Mouse (Mus musculus) WW6 (cell line): ENCODE results near the gene Aldh3b1.
"Not testable (repeated sequence)": the region's sequence is repeated elsewhere in the genome, so short reads cannot be mapped to it uniquely, and the experiment has no call there.

Source experiments
- DNase-seq: peaks from one replicate; pipeline ENCODE4 v3.0.0-alpha.2; 2013; ENCODE audit warnings: low read depth, low spot score

The Aldh3b1 gene

DNA sequence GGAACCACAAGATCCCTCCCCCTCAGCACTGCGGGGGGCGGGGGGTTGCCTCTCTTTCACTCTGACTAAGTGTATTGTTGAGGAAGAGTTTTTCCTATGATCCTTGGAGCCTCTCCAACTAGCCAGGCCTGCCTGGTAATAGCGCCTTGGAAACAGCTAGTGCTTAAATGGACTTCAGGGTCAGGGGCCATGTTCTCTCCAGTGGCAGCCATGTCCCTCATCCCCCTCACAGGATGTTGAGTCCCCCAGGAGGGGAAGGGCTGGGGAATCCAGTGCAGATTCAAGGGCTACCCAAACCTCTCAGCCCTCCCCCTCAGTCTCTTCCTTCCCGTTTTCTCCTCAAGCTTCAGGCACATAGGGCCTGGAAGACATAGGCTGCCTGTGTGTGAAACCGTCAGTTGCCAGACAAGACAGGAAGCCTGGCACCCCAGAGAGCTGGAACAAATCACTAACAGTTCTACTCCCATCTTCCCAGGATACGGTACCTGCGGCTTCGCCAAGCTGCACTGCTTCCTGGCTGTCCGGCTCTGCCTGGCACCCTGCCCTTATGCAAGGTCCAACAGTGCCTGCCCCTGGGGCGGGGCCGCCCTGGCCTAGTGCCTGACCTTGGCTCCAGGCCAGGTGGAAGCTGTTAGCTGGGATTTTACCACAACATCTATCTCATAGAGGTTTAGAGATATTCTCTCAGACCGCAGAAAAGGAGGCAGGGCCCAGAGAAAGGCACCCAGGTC is at the start of gene Aldh3b1:
Aldh3b1 (minus strand) TSS at position 598 of the 731 bp plus-strand sequence.
- DNase-seq = no peak

- no peak for DNase-seq
These were observed 46.3 kb upstream of the Aldh3b1 start for GRCm38 (mm10) chr19:3975866-3976265.

DNA sequence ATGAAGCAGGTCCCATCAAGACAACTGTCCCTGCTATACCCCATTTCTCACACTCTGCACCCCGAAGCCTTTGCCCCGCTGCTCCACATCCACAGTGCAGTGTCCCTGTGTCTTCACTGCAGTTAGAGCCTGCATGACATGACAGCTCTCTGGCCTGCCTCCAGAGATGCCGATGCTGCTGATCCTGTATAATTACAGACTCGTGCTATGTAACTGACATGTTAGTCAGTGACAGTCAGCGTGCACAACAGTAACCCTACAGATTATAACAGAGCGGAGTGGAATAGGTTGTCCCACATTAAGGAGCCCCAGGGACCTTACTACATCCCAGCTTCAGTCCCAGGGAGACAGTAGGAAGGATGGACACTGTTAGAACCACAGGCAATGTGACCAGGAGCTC is 45.0 kb upstream of the Aldh3b1 start:
- DNase-seq = not testable (repeated sequence)

DNA sequence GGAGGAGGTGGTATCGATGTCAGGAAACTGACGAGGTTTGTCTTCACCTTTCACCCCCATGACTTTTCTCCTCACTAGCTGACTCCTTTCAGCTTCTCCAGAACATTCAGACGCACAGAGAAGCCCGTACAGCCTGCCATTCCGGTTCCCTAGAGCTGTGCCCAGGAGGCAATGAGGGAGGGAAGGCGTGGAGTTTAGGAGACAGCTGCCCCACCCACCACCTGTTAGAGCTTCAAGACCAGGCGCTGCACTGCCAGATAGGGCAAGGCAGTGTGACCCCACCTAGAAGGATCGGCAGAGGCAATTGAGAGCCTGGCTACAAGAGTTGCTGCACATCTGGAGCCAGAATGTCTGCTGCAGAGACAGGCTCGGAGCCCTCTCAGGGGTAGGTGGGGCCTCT is 42.6 kb upstream of the Aldh3b1 start, which contains the start of gene Aldh3b2:
Aldh3b2 (plus strand) TSS at position 100 of the 400 bp plus-strand sequence.
- DNase-seq = no peak

DNA sequence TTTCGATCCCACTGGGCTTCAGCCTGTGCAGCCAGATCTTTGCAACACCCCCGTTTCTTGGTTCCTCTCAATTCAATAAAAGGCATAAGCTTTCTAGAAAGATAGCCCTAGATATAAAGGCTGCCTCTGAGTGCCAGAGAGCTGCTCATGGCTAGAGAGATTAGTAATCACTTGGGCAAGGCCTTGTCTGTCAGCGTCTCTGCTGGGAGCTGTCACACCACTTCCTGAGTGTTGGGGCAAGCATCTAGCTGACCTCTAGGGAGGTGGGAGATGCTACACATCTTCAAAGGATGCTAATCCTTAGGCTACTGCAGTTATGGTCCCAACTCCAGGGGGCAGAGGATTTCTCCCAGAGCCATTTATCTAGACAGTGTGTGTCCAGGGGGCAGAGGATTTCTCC is 37.6 kb upstream of the Aldh3b1 start:
- no peak for DNase-seq

- no peak for DNase-seq
These were observed 36.9 kb upstream of the Aldh3b1 start for GRCm38 (mm10) chr19:3966330-3967075.

GRCm38 (mm10) chr19:3964030-3964429 is 34.4 kb upstream of the Aldh3b1 start:
- DNase-seq = no peak

GRCm38 (mm10) chr19:3962469-3962868 is 32.9 kb upstream of the Aldh3b1 start:
- no peak for DNase-seq

- not testable (repeated sequence) for DNase-seq
These were observed 32.2 kb upstream of the Aldh3b1 start for GRCm38 (mm10) chr19:3961805-3962204.

GRCm38 (mm10) chr19:3960211-3960610 is 30.6 kb upstream of the Aldh3b1 start:
- no peak for DNase-seq

- no peak for DNase-seq
These were observed 29.4 kb upstream of the Aldh3b1 start for GRCm38 (mm10) chr19:3959030-3959429.

DNA sequence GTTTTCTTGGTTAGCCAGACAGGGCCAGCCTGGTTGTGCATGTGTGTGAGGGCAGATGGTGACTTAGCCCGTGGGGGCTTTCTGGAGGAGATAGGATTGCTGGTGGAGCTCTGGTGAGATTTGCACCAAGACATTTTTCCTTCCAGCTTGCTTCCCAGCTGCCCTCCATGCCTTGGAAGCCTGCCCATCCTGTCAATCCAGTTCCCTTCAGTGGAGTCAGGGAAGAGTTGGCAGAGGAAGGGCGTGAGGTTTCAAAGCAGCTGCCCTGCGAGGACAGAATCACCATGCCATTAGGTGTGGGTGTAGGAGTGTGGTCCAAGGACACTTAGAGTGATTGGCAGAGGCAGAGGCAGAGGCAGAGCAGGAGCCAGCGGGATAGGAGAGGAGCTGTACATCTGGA is 28.9 kb upstream of the Aldh3b1 start, which contains the start of gene Aldh3b3:
Aldh3b3 (plus strand) TSS at position 176 of the 400 bp plus-strand sequence.
- no peak for DNase-seq

DNA sequence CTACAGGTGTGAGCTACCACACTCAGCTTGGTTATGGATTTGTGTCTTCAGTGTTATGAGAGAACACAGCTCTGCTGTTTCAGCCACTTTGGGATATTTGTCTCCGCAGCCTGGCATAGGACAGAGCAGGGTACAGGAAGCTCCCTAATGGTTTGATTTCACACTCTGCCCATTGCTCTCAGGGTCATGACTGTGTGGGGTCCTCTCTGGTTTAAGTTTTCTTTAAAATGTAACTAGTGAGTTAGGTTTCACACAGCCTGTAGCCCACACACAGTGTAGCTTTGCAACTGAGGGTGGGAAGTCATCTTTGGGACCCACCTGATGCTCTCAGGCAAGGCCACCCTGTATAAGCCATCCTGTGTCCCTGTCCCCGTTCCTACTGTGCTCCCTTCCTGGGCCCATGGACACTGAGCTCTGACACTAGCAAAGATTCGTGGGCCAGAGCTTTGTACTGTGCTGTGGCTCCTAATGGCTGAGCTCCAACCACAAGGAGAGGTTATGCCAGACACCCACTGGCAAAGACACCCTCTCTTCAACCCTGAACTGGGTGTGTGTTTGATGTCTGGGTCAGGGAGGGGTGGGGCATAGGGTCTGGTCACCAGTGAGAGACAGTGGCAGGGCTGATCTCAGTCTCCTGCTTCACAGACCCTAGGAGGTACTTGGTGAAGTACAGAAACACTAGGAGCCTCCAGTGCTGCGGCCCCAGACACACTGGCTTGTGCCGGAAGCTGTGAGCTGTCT is 27.9 kb upstream of the Aldh3b1 start:
- DNase-seq = not testable (repeated sequence)

GRCm38 (mm10) chr19:3955804-3956203 is 26.2 kb upstream of the Aldh3b1 start:
- no peak for DNase-seq

GRCm38 (mm10) chr19:3955033-3955432 is 25.4 kb upstream of the Aldh3b1 start:
- no peak for DNase-seq

GRCm38 (mm10) chr19:3952099-3952498 is 22.5 kb upstream of the Aldh3b1 start:
- no peak for DNase-seq

GRCm38 (mm10) chr19:3951461-3951860 is 21.9 kb upstream of the Aldh3b1 start:
- no peak for DNase-seq

DNA sequence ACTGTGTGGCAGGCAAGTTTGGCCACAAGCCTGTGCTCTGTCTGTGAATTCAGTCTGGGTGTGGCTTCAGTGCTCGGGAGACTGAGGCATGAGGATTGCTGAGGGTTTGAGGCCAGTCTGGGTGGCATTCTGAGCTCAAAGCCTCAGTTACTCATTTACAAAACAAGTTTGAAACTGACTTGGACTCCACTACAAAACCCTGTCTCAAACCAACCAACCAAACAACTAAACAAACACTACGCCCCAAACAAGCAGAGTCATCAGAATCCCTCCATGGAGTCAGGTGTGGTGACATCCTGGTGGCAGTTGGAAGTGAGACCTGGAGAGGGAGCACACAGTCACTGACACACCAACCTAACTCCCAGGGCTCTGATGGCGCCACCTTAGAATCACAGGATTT is 20.7 kb upstream of the Aldh3b1 start:
- DNase-seq = no peak

GRCm38 (mm10) chr19:3948546-3948945 is 18.9 kb upstream of the Aldh3b1 start:
- no peak for DNase-seq

DNA sequence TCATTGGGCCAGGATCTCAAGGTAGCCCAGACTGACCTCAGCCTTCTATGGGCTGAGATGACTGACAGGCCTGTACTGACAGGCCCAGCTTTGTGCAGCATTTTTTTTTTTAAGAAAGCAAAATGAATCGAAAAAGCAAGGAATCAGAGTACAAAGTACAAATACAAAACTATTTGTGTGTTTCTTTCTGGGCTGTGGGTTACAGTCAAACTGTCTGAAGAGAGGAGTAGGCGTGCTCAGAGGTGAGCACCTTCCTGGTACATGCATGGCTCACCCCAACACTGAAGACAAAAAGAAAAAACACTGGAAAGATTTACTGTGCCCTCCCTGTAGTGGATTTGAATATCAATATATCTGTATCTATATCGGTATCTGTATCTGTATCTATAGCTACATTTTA is 18.2 kb upstream of the Aldh3b1 start:
- DNase-seq = no peak

DNA sequence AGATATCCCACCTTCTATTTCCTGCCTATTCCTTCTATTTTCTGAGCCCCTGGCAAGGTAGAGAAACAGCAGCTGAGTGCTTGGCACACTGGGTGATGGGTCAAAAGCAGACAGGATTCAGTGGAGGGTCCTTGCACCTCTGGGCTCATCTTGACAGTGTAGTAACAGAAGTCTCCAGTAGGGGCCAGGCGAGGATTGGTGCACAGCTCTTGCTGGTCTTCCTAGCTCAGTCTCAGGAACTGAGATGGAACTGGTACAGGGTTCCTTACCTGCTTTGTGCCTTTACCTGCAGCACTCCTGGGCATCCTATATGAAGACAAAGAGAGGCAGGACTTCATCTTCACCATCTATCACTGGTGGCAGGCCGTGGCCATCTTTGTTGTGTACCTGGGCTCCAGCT is 17.1 kb upstream of the Aldh3b1 start:
- no peak for DNase-seq

GRCm38 (mm10) chr19:3945872-3946564 is 16.4 kb upstream of the Aldh3b1 start:
- DNase-seq = no peak
